Mouse (Mus musculus) retina, postnatal 7 days (tissue): ENCODE results near the gene Klhl33.
A peak's percentile ranks its signal among the peaks of the same experiment; 100 is the strongest.
"Not testable (repeated sequence)": the region's sequence is repeated elsewhere in the genome, so short reads cannot be mapped to it uniquely, and the experiment has no call there.

Experiments used
- DNase-seq: peaks from one replicate; pipeline ENCODE4 v3.0.0-alpha.2; 2012; ENCODE audit warnings: low read depth, low spot score

Klhl33 gene

GRCm38 (mm10) chr14:50897374-50897765 lies at the start of gene Klhl33:
TSS of gene Klhl33 (minus strand) at chr14:50897507.
- no peak for DNase-seq

GRCm38 (mm10) chr14:50945526-50945925 lies 48.2 kb upstream of the Klhl33 start:
- DNase-seq = not testable (repeated sequence)

- not testable (repeated sequence) for DNase-seq
Measured at GRCm38 (mm10) chr14:50945081-50945480, 47.8 kb upstream of the Klhl33 start.

GRCm38 (mm10) chr14:50944668-50945033 lies 47.3 kb upstream of the Klhl33 start:
- DNase-seq = peak; percentile 25

GRCm38 (mm10) chr14:50943932-50944667 lies 46.8 kb upstream of the Klhl33 start, which contains the start of gene Gm49342:
TSS of gene Gm49342 (plus strand) at chr14:50944517.
- peak; percentile 77 for DNase-seq

- no peak for DNase-seq
Measured at GRCm38 (mm10) chr14:50938940-50939339, 41.6 kb upstream of the Klhl33 start.

- no peak for DNase-seq
Measured at GRCm38 (mm10) chr14:50938119-50938908, 41.0 kb upstream of the Klhl33 start.

- DNase-seq = no peak
Measured at GRCm38 (mm10) chr14:50936649-50937048, 39.3 kb upstream of the Klhl33 start.

- DNase-seq = no peak
Measured at GRCm38 (mm10) chr14:50931493-50932020, 34.2 kb upstream of the Klhl33 start.

- DNase-seq = peak; percentile 98
Measured at GRCm38 (mm10) chr14:50930754-50931492, 33.6 kb upstream of the Klhl33 start, which contains the start of the genes Pip4p1 and Pnp. TSS of gene Pip4p1 (minus strand) at chr14:50930856. TSS of gene Pnp (plus strand) at chr14:50931082.

- no peak for DNase-seq
Measured at GRCm38 (mm10) chr14:50930377-50930753, 33.1 kb upstream of the Klhl33 start.

GRCm38 (mm10) chr14:50929951-50930350 lies 32.6 kb upstream of the Klhl33 start:
- no peak for DNase-seq

GRCm38 (mm10) chr14:50927366-50927765 lies 30.1 kb upstream of the Klhl33 start:
- no peak for DNase-seq

GRCm38 (mm10) chr14:50925111-50925920 lies 28.0 kb upstream of the Klhl33 start:
- no peak for DNase-seq

- peak; percentile 91 for DNase-seq
Measured at GRCm38 (mm10) chr14:50924281-50925064, 27.2 kb upstream of the Klhl33 start, which contains the start of the genes Osgep and Apex1. TSS of gene Osgep (minus strand) at chr14:50924893. TSS of gene Apex1 (plus strand) at chr14:50924968.

- not testable (repeated sequence) for DNase-seq
Measured at GRCm38 (mm10) chr14:50923437-50923836, 26.1 kb upstream of the Klhl33 start.

- no peak for DNase-seq
Measured at GRCm38 (mm10) chr14:50911356-50911755, 14.0 kb upstream of the Klhl33 start.

GRCm38 (mm10) chr14:50908126-50908525 lies 10.8 kb upstream of the Klhl33 start:
- DNase-seq = no peak

- DNase-seq = not testable (repeated sequence)
Measured at GRCm38 (mm10) chr14:50905327-50905726, 8.0 kb upstream of the Klhl33 start.

GRCm38 (mm10) chr14:50904828-50905129 lies 7.5 kb upstream of the Klhl33 start:
- no peak for DNase-seq
